Mouse (Mus musculus) natural killer cell, adult 2 months (primary cell): ENCODE measurements around the gene Pvalb.

Source experiments
- DNase-seq, 2 experiments: peaks; one replicate each; pipeline ENCODE4 v3.0.0; 2022; ENCODE audit warnings: low spot score in 2 of 2

The Pvalb gene

DNA sequence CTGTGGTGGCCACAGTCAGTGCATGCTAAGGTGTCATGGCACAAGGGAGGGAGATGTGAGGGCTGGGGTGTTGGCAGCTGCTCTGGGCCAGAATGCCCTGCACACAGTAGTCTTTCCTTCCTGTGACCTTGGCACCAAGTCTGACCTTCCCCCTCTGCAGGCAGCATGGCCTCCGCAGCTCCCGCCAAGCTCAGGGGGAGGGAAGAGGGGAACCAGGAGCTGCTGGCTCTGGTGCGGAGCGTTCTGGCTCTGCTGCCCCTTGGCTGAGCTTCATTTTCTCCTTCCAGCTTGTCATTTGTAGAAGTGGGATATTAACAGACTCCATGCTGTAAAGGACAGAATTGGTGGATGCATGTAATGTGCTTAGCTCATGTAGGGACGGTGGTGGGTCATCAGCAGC, 47.9 kb downstream of the Pvalb start:
- no peak for DNase-seq

DNA sequence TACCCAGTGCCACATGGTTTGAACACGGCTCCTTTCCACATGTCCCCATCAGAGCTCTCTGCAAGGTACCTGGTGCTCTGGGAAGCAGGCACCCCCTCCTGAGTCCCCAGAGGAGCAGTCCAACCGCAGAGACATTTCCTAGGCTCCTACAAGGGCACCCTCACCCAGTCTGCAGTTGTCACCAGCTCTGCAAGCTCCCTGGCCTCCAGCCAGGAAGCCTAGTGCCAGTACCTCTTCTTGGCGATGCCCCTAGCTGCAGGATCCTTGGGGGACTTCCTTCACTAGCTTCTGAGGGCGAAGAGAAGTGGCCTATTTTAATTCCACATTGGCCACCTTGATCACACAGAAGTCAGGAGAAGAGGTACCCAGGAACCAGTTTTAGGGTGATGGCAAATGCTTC, 48.4 kb downstream of the Pvalb start:
- DNase-seq = no peak

DNA sequence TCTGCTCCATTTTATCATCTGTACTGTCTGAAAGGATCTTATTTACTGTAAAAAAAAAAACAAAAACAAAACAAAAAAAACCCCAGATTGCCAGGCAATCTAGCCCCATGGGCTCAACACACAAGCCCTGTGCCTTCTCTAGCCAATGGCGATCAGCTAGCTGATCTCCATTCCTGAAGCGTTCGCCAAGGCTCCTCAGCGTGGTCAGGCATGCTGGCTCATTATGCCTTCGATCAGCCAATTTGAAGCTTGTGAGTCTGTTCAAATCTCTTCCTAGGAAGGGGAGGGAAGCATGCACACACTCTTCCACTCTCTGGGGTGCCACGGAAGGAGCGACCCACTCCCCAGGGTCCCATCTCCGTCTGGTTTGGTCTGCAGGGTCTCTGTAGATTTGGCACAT, 48.9 kb downstream of the Pvalb start:
- no peak for DNase-seq

DNA sequence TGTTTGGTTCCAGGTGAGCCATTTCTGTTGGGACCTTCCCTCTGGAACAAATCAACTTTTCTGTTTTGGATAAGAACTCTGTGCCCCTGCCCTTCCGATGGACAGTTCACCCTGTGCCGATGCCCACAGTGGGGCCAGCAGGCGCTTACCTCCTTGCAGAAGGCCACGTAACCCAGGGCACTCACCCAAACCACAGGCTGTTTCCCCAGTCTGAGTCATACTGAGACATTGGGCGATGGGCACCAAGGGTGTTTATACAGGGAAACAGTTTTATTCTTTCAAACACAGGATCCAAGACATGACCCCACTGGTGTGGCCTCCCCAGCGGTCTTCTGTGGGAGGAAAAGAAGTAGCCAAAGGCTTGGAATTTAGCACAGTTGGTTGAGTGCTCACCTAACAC, 50.8 kb downstream of the Pvalb start:
- no peak for DNase-seq

DNA sequence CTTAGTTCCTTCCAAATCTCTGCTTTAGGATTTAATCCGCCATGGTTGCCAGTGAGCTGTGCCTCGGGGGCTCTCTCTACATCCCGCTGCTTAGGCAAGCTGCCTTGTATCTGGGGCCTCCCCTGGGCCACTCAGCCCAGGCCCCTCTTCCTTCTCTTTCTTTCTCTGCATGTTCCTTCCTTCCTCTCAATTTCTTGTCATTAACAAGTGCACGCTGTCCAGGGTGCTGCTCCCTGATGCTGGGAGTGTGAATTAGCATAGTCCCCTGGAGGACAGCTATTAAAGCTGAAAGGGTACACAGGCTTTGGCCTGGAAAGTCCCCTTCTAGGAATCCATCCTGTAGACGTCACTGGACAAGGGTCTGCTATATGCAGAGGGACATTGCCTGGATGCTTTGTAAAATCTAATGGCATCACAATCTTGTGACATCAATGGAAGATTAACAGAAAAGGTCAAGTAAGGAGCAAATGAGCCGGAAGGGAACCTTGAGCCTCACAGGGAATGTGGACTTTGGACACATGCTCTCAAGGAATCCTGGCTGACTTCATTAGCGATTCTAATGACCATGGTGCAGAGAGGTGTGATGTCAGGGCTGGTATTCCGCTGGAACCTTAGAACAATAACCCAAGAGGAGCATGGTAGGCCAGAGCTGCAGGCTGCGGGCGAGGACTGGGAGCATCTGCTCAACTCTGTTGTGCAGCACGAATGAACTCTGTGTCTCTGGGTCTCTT, 53.0 kb downstream of the Pvalb start:
- no peak for DNase-seq

- DNase-seq = no peak
These were observed 57.6 kb downstream of the Pvalb start for GRCm38 (mm10) chr15:78148565-78148964.
